Mouse (Mus musculus): ENCODE data around the gene Ifit2.
"Not testable (repeated sequence)": the region's sequence is repeated elsewhere in the genome, so short reads cannot be mapped to it uniquely, and the experiment has no call there.

Gene Ifit2

GRCm38 (mm10) chr19:34599250-34599649 lies 48.8 kb downstream of the Ifit2 start:
- not testable (repeated sequence) for DNase-seq

- not testable (repeated sequence) for DNase-seq
Observed at GRCm38 (mm10) chr19:34601888-34602287, 51.4 kb downstream of the Ifit2 start, which contains the start of gene Ifit1bl1. Gene Ifit1bl1, minus strand, starts transcription at chr19:34601956.

- no peak for DNase-seq
Observed at GRCm38 (mm10) chr19:34605472-34605871, 55.0 kb downstream of the Ifit2 start.

GRCm38 (mm10) chr19:34607237-34608051 lies 57.0 kb downstream of the Ifit2 start, which contains the start of gene Ifit3b:
Gene Ifit3b, plus strand, starts transcription at chr19:34607970.
- DNase-seq = not testable (repeated sequence)

GRCm38 (mm10) chr19:34610118-34610517 lies 59.6 kb downstream of the Ifit2 start:
- not testable (repeated sequence) for DNase-seq

GRCm38 (mm10) chr19:34612243-34613001 lies 61.9 kb downstream of the Ifit2 start:
- not testable (repeated sequence) for DNase-seq

- DNase-seq = no peak
Observed at GRCm38 (mm10) chr19:34620871-34621270, 70.4 kb downstream of the Ifit2 start.

- no peak for DNase-seq
Observed at GRCm38 (mm10) chr19:34623781-34624180, 73.3 kb downstream of the Ifit2 start.

GRCm38 (mm10) chr19:34624663-34625062 lies 74.2 kb downstream of the Ifit2 start:
- no peak for DNase-seq
